Mouse (Mus musculus) C2C12 (cell line): Measurements from ENCODE around the gene Psmd9.

Experiments used
- CTCF ChIP-seq: IDR thresholded peaks from one replicate; pipeline ENCODE4 v1.5.1; 2011; ENCODE audit not compliant: control insufficient read depth, insufficient read depth, insufficient read length
- MYOD1 ChIP-seq: IDR thresholded peaks from one replicate; pipeline ENCODE4 v1.6.1; 2011; ENCODE audit warnings: low read depth; ENCODE audit not compliant: control insufficient read depth, insufficient read length

DNA sequence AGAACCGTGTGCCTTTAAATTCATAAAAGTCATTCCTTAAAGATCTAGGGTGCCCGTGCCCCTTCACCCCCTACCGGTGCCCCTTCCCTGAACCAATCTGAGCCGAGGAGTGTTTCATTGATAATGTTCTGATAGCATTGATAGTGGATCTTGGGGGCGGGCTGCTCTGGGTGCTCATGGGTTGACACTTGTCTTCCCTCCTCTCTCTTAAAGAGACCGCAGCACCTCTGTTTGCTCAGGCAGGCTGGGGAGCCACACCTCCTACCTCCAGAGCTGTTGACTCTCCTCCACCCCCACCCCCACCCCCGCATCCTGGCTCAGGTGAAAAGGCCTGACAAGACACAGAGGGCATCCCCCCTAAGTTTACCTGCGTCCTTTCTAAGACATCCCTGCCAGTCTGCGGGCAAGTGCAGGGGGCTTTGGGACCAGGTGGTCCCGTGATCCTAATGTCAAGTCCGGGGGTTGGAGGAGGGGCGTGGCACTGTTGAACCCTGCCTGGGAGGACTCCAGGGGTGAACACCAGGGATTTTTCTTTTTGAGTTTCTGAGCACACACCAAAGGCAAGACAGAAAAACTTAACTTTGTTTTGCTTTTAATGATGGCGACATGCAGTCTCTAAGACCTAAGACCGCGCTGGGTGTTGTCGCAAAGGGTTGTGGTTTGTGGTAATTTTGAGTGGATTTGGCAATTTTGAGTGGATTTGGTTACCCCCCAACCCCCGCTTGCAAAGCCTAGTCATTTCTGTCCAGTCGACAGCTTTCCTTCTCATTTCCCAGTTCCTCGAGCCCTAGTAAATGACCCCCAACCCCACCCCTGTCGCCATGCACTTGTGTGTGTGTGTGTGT is 24.2 kb upstream of the Psmd9 start:
- TF ChIP-seq CTCF = no peak
- no peak for TF ChIP-seq MYOD1
